In genomic region chr3:55553031-55553430, GRCm38 (mm10) we compare ENCODE assay signal across 29 mouse cellular contexts.
"Had no signal": no experiment of that assay in that cellular context is flagged by ENCODE, and none has a peak within 500 bp of the region (broad histone marks: within the 10 kb centered on the region; RNA-seq: fewer than 3 reads in every experiment).

No protein-coding gene starts in this region.

- DNase-seq: heart, postnatal 10 days; heart, postnatal 14 days; heart, postnatal 4 days; kidney, adult 11 months; kidney, adult 18-20 months; kidney, adult 2 months; kidney, adult 8-10 months; kidney, adult 9 months; kidney, postnatal 10 days; kidney, postnatal 14 days; kidney, postnatal 25 days; kidney, postnatal 36 days; kidney, postnatal 4 days; layer of hippocampus, adult 9-11 months; layer of hippocampus, postnatal 36 days had no signal

- H3K36me3 ChIP-seq: heart, embryonic 12.5 days; heart, embryonic 13.5 days; heart, embryonic 15.5 days; hindbrain, embryonic 10.5 days; hindbrain, embryonic 12.5 days; hindbrain, embryonic 13.5 days; hindbrain, embryonic 15.5 days; intestine, embryonic 15.5 days; kidney, embryonic 15.5 days had no signal

- H3K4me3 ChIP-seq: heart, embryonic 12.5 days; heart, embryonic 13.5 days; heart, embryonic 15.5 days; hindbrain, embryonic 10.5 days; hindbrain, embryonic 12.5 days; hindbrain, embryonic 13.5 days; hindbrain, embryonic 15.5 days; intestine, embryonic 15.5 days; kidney, embryonic 15.5 days; layer of hippocampus, adult 2 months; left cerebral cortex, adult 2 months had no signal

- H3K9me3 ChIP-seq: heart, embryonic 12.5 days; heart, embryonic 13.5 days; heart, embryonic 15.5 days; hindbrain, embryonic 10.5 days; hindbrain, embryonic 12.5 days; hindbrain, embryonic 13.5 days; hindbrain, embryonic 15.5 days; intestine, embryonic 15.5 days; kidney, embryonic 15.5 days had no signal

- H3K4me1 ChIP-seq: heart, embryonic 15.5 days; hindbrain, embryonic 10.5 days; hindbrain, embryonic 13.5 days; hindbrain, embryonic 15.5 days; intestine, embryonic 15.5 days had no signal

- H3K27me3 ChIP-seq: heart, embryonic 12.5 days; heart, embryonic 13.5 days; heart, embryonic 15.5 days; hindbrain, embryonic 12.5 days; hindbrain, embryonic 13.5 days; hindbrain, embryonic 15.5 days; intestine, embryonic 15.5 days; kidney, embryonic 15.5 days had no signal

- H3K27ac ChIP-seq: heart, embryonic 13.5 days; heart, embryonic 15.5 days; hindbrain, embryonic 10.5 days; hindbrain, embryonic 12.5 days; hindbrain, embryonic 13.5 days; hindbrain, embryonic 14.5 days; hindbrain, embryonic 15.5 days; hindbrain, postnatal 0 days; intestine, embryonic 15.5 days; kidney, embryonic 15.5 days; kidney, postnatal 0 days; layer of hippocampus, adult 2 months; left cerebral cortex, adult 2 months had no signal
